Mouse (Mus musculus): ENCODE results near the gene Hs3st3a1. TPM values are rescaled to one million over a fixed set of nuclear protein-coding genes. Genes with fewer than 3 reads are reported as not detected.

The Hs3st3a1 gene
- total and polyA plus RNA-seq, 3 experiments = 0.03 TPM; not detected in 2

GRCm38 (mm10) chr11:64513419-64513818, 78.3 kb downstream of the Hs3st3a1 start (continued):
- TF ChIP-seq MYC (IDR thresholded peaks at IDR 0.05; ENCODE audit: low read depth, low read length) (0 out of 2 replicates have a peak, but pooled peaks have one; percentile 24), CHD1 (IDR thresholded peaks at IDR 0.05; ENCODE audit: low read depth, low read length) (0 out of 2 replicates have a peak, but pooled peaks have one; percentile 46), TBP (IDR thresholded peaks at IDR 0.05; ENCODE audit: low read depth, low read length) (no peak), ZMIZ1 (IDR thresholded peaks at IDR 0.05; ENCODE audit: low read depth, low read length) (no peak), ZC3H11A (IDR thresholded peaks at IDR 0.05; ENCODE audit: low read depth, low read length) (0 out of 2 replicates have a peak, but pooled peaks have one; percentile 3), KAT2A (conservative IDR thresholded peaks at IDR 0.05; ENCODE audit: low read depth, low read length) (peak; percentile 63), POLR2AphosphoS5 (IDR thresholded peaks at IDR 0.05; ENCODE audit: borderline replicate concordance, low read depth, low read length) (no peak), POLR2AphosphoS2 (IDR thresholded peaks at IDR 0.05; ENCODE audit: low read length) (no peak), MXI1 (IDR thresholded peaks at IDR 0.05; ENCODE audit: low read depth, low read length) (no peak; the same call in 1 of the 2 replicates), ZNF384 (IDR thresholded peaks at IDR 0.05; ENCODE audit: low read depth, low read length) (no peak), RCOR1 (IDR thresholded peaks at IDR 0.05; ENCODE audit: low read depth, low read length) (peak; percentile 92), JUND (IDR thresholded peaks at IDR 0.05; ENCODE audit: low read depth, low read length) (peak; percentile 74; the same call in 1 of the 2 replicates), USF2 (IDR thresholded peaks at IDR 0.05; ENCODE audit: borderline replicate concordance in 1 of 2, insufficient read depth in 1 of 2, low read depth in 1 of 2, low read length in 2 of 2) (no peak), BHLHE40 (IDR thresholded peaks at IDR 0.05; ENCODE audit: borderline replicate concordance, low read depth, low read length) (peak; percentile 50; the same call in 1 of the 2 replicates), TCF12 (IDR thresholded peaks at IDR 0.05; ENCODE audit: low read depth, low read length) (peak; percentile 82), USF1 (IDR thresholded peaks at IDR 0.05; ENCODE audit: low read depth, low read length) (no peak), NELFE (IDR thresholded peaks at IDR 0.05; ENCODE audit: low read depth, low read length) (0 out of 2 replicates have a peak, but pooled peaks have one; percentile 34), MAZ (IDR thresholded peaks at IDR 0.05; ENCODE audit: low read depth, low read length) (no peak)

GRCm38 (mm10) chr11:64516712-64517589, 81.8 kb downstream of the Hs3st3a1 start:
- peak; percentile 74 for DNase-seq (ENCODE audit: low read depth, low spot score)
- H3K4me3 ChIP-seq (ENCODE audit: control insufficient read depth in 1 of 2, insufficient read depth in 1 of 2, low read depth in 2 of 2, low read length in 2 of 2) = peak overlapping the region; percentile 51 to 73
- TF ChIP-seq TCF12 (IDR thresholded peaks at IDR 0.05; ENCODE audit: low read depth, low read length) (peak; percentile 32; the same call in 1 of the 2 replicates), MYB (IDR thresholded peaks at IDR 0.05; ENCODE audit: low read depth, low read length) (no peak), CHD1 (IDR thresholded peaks at IDR 0.05; ENCODE audit: low read depth, low read length) (no peak), MEF2A (IDR thresholded peaks at IDR 0.05; ENCODE audit: extremely low read depth, insufficient replicate concordance, low read depth, low read length, poor library complexity, severe bottlenecking) (no peak), E2F4 (IDR thresholded peaks at IDR 0.05; ENCODE audit: borderline replicate concordance, low read depth, low read length) (no peak), ZC3H11A (IDR thresholded peaks at IDR 0.05; ENCODE audit: low read depth, low read length) (no peak), POLR2AphosphoS2 (IDR thresholded peaks at IDR 0.05; ENCODE audit: low read length) (no peak), MAX (IDR thresholded peaks at IDR 0.05; ENCODE audit: low read length) (no peak), RCOR1 (IDR thresholded peaks at IDR 0.05; ENCODE audit: low read depth, low read length) (peak; percentile 77), NELFE (IDR thresholded peaks at IDR 0.05; ENCODE audit: low read depth, low read length) (no peak), MAFK (IDR thresholded peaks at IDR 0.05; ENCODE audit: borderline replicate concordance, low read depth, low read length) (peak; percentile 61; the same call in 1 of the 2 replicates), ETS1 (IDR thresholded peaks at IDR 0.05; ENCODE audit: low read depth, low read length) (peak; percentile 90), SIN3A (IDR thresholded peaks at IDR 0.05; ENCODE audit: low read length) (peak; percentile 46; the same call in 1 of the 2 replicates), RAD21 (IDR thresholded peaks at IDR 0.05; ENCODE audit: low read depth, low read length) (no peak), TAL1 (IDR thresholded peaks at IDR 0.05; ENCODE audit: low read length) (no peak), ZMIZ1 (IDR thresholded peaks at IDR 0.05; ENCODE audit: low read depth, low read length) (no peak), TBP (IDR thresholded peaks at IDR 0.05; ENCODE audit: low read depth, low read length) (no peak), CHD2 (IDR thresholded peaks at IDR 0.05; ENCODE audit: low read length) (no peak), SMC3 (IDR thresholded peaks at IDR 0.05; ENCODE audit: low read depth, low read length) (no peak; the same call in 1 of the 2 replicates), USF1 (IDR thresholded peaks at IDR 0.05; ENCODE audit: low read depth, low read length) (no peak), NRF1 (IDR thresholded peaks at IDR 0.05; ENCODE audit: insufficient read depth, low read depth, low read length, poor library complexity, severe bottlenecking) (no peak), POLR2A (IDR thresholded peaks at IDR 0.05; ENCODE audit: control insufficient read depth in 1 of 2, insufficient read depth in 1 of 2, low read depth in 1 of 2, low read length in 2 of 2, poor library complexity in 1 of 2) (no peak)

More at GRCm38 (mm10) chr11:64516712-64517589, 81.8 kb downstream of the Hs3st3a1 start:
- Histone ChIP-seq H3K9me3 (replicated peaks; ENCODE audit: insufficient read depth, low read length) (no peaks in the 10 kb centered on the region), H3K27ac (ENCODE audit: control insufficient read depth, low read depth, low read length) (peak overlapping the region; percentile 57), H3K79me2 (ENCODE audit: control insufficient read depth, insufficient read depth, low read length, poor library complexity) (no peaks in the 10 kb centered on the region), H3K36me3 (ENCODE audit: control insufficient read depth in 1 of 2, insufficient read depth in 2 of 2, low read length in 2 of 2) (peaks cover 0 to 46% of the 10 kb centered on the region in 2 experiments; a peak in 2 of 4 replicates), H3K9ac (ENCODE audit: control insufficient read depth, low read depth, low read length, poor library complexity, severe bottlenecking) (peak overlapping the region; percentile 53), H3K4me1 (ENCODE audit: control insufficient read depth in 1 of 2, insufficient read depth in 2 of 2, low read length in 2 of 2) (peaks cover 31 to 52% of the 10 kb centered on the region in 2 experiments), H3K27me3 (ENCODE audit: control insufficient read depth in 1 of 2, insufficient read depth in 2 of 2, low read length in 2 of 2) (no peaks in the 10 kb centered on the region)

All from MEL (cell line).